In the genomic region with DNA sequence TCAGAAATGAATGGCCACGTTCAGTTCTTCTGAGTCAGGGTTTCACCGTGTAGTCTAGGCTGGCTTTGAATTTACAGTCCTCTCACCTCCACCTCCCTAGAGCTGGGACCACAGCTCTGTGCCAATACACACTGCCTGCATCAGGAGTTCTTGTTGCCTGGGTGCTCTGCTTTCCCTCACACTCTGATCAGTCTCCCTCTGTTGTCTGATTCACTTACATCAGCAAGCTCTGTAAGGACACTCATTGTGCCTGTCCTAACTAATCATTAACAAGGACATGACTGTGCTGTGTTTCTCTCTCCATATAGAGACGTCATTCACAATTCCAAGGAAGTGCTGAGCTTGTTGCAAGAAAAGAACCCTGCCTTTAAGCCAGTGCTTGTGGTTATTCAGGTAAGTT, we compare ENCODE assay signal across 12 mouse cellular contexts. TPM values are rescaled to one million over a fixed set of nuclear protein-coding genes. Genes with fewer than 3 reads are reported as not detected.
DNase-seq lines count a peak whose midpoint lies in the region; ATAC-seq and TF ChIP-seq lines count a peak whose summit lies in the region.
"Had no signal": no experiment of that assay in that cellular context is flagged by ENCODE, and none has a peak within 500 bp of the region (broad histone marks: within the 10 kb centered on the region; RNA-seq: fewer than 3 reads in every experiment).

No protein-coding gene starts in this region.

- H3K9me3 ChIP-seq in intestine, postnatal 0 days (ENCODE audit: control insufficient read depth): no peaks in the 10 kb centered on the region
- H3K9me3 ChIP-seq: forebrain, embryonic 15.5 days; limb, embryonic 10.5 days had no signal

- no peak for TF ChIP-seq POLR2A in cerebellum, adult 2 months (IDR thresholded peaks at IDR 0.05; ENCODE audit: borderline replicate concordance, insufficient read depth, low read length)

- peak overlapping the region; percentile 23 for H3K27ac ChIP-seq in cerebellum, adult 2 months (ENCODE audit: insufficient read depth, low read length)
- H3K27ac ChIP-seq in layer of hippocampus, adult 2 months: peak overlapping the region; percentile 24; the same call in 1 of the 2 replicates
- H3K27ac ChIP-seq in intestine, postnatal 0 days (ENCODE audit: low read depth, low read length): peak overlapping the region; percentile 76
- H3K27ac ChIP-seq: forebrain, embryonic 15.5 days; limb, embryonic 10.5 days had no signal

- 27% methylated on average over 3 of the region's 3 CpGs for WGBS in cerebellum, adult 2 months
- whole genome bisulfite sequencing in intestine, postnatal 0 days: 32% methylated on average over 3 of the region's 3 CpGs

- DNase-seq in cerebellum, adult 2 months: peak; percentile 33 to 40
- DNase-seq in cerebellum, adult 9-10 months: no peak
- DNase-seq in layer of hippocampus, adult 2 months (ENCODE audit: low spot score in 2 of 2): no peak
- DNase-seq in layer of hippocampus, adult 9-10 months (ENCODE audit: low spot score): no peak
- DNase-seq in Muller cell, postnatal 12 days (ENCODE audit: inconsistent ontology term): peak; percentile 32
- DNase-seq in gastrocnemius, postnatal 4 days (ENCODE audit: low spot score in 2 of 2): no peak
- DNase-seq in ovary, adult 18-20 months (ENCODE audit: low spot score): no peak
- DNase-seq: adrenal gland, postnatal 36 days; gastrocnemius, postnatal 25 days had no signal

- H3K36me3 ChIP-seq in intestine, postnatal 0 days (ENCODE audit: control insufficient read depth, insufficient read depth): peaks cover 7% of the 10 kb centered on the region
- H3K36me3 ChIP-seq: forebrain, embryonic 15.5 days had no signal

- peak; percentile 83 for ATAC-seq in intestine, postnatal 0 days
- ATAC-seq: forebrain, embryonic 15.5 days had no signal

- no peaks in the 10 kb centered on the region for H3K27me3 ChIP-seq in cerebellum, adult 2 months (ENCODE audit: control insufficient read depth, insufficient read depth, low read length)
- no peaks in the 10 kb centered on the region for H3K27me3 ChIP-seq in intestine, postnatal 0 days (replicated peaks; ENCODE audit: control insufficient read depth, insufficient read depth, low read length)
- H3K27me3 ChIP-seq: forebrain, embryonic 15.5 days had no signal

- TF ChIP-seq CTCF in cerebellum, adult 2 months (IDR thresholded peaks at IDR 0.05; ENCODE audit: borderline replicate concordance, insufficient read depth, low read depth, low read length): no peak
- no peak for TF ChIP-seq CTCF in layer of hippocampus, adult 2 months (conservative IDR thresholded peaks at IDR 0.05)
- 0 out of 2 replicates have a peak, but pooled peaks have one; percentile 9 for TF ChIP-seq CTCF in intestine, postnatal 0 days (IDR thresholded peaks at IDR 0.05; ENCODE audit: low read depth)

- no peak overlapping the region for H3K4me3 ChIP-seq in cerebellum, adult 2 months (replicated peaks; ENCODE audit: insufficient read depth, low read depth, low read length)
- H3K4me3 ChIP-seq in layer of hippocampus, adult 2 months: no peak overlapping the region
- H3K4me3 ChIP-seq in intestine, postnatal 0 days (ENCODE audit: low read depth, low read length): no peak overlapping the region
- H3K4me3 ChIP-seq: forebrain, embryonic 15.5 days; limb, embryonic 10.5 days had no signal

- H3K9ac ChIP-seq in intestine, postnatal 0 days (ENCODE audit: low read depth, low read length): no peak overlapping the region
- H3K9ac ChIP-seq: forebrain, embryonic 15.5 days had no signal

- peaks cover 29% of the 10 kb centered on the region for H3K4me1 ChIP-seq in cerebellum, adult 2 months (ENCODE audit: control insufficient read depth, insufficient read depth, low read length)
- H3K4me1 ChIP-seq in intestine, postnatal 0 days (replicated peaks; ENCODE audit: control insufficient read depth, insufficient read depth, low read length): no peaks in the 10 kb centered on the region

- peak overlapping the region; percentile 44 for H3K4me2 ChIP-seq in intestine, postnatal 0 days (replicated peaks; ENCODE audit: low read depth)
- H3K4me2 ChIP-seq: forebrain, embryonic 15.5 days had no signal

RNA-seq across cellular contexts. Expression of gene Mthfd1l, which starts 5.4 kb away (rescaled TPM):
- 12.5 and 12.6 TPM in 2 replicates for polyA plus RNA-seq in cerebellum, adult 2 months (2012; rRNA removed)
- total RNA-seq in layer of hippocampus, adult 2 months (2021): 1 to 10 TPM; 8.2 to 9.2 TPM
- 5.3 and 5.6 TPM in 2 replicates for polyA plus RNA-seq in intestine, postnatal 0 days (2015; fragmentation: Nextera tagmentation; extraction: Ambion mirVana)
- 10 to 100 TPM in 1 of 2 experiments, 1 to 10 TPM in 1; 9.1 to 10.1 TPM for total RNA-seq in gastrocnemius, postnatal 4 days (2021)

Comparison
In these comparisons a context has a peak if more than half of its experiments do, and no peak if none do; other contexts are left out.
1. DNase-seq: peak in cerebellum, adult 2 months (2 of 2) and Muller cell, postnatal 12 days (single experiment); none in cerebellum, adult 9-10 months (single experiment), layer of hippocampus, adult 2 months (0 of 2), layer of hippocampus, adult 9-10 months (single experiment), gastrocnemius, postnatal 4 days (0 of 2) and ovary, adult 18-20 months (single experiment).
2. H3K27ac ChIP-seq: peak in every context shown above with its lines; median percentile 76 in intestine, postnatal 0 days; 24 in layer of hippocampus, adult 2 months; 23 in cerebellum, adult 2 months.